Mouse (Mus musculus) forebrain, postnatal 0 days (tissue): ENCODE results near the gene Prl8a9. TPM values are rescaled to one million over a fixed set of nuclear protein-coding genes. Genes with fewer than 3 reads are reported as not detected.

Experiments used
- ATAC-seq: fragments of 200-750 bp; cut with Nextera tagmentation; 2 replicates; pipeline ENCODE4 v1.8.0; 2017; ENCODE audit warnings: mild to moderate bottlenecking, moderate library complexity
- DNase-seq: peaks from one replicate; pipeline ENCODE4 v3.0.0-alpha.2; 2015
- H3K27ac ChIP-seq: fragments of 300-500 bp; sonication (generic); 2 replicates; pipeline ENCODE4 v1.5.1; 2014; ENCODE audit warnings: low read depth, mild to moderate bottlenecking, antibody characterized with exemption, low read length, moderate library complexity, mixed read lengths
- H3K27me3 ChIP-seq: fragments of 300-500 bp; sonication (generic); 2 replicates; pipeline ENCODE4 v1.6.1; 2014; ENCODE audit warnings: mild to moderate bottlenecking, low read length, mixed read lengths; ENCODE audit not compliant: insufficient read depth
- H3K36me3 ChIP-seq: fragments of 300-500 bp; sonication (generic); 2 replicates; pipeline ENCODE4 v1.6.1; 2014; ENCODE audit warnings: mild to moderate bottlenecking, moderate library complexity; ENCODE audit not compliant: insufficient read depth
- H3K4me1 ChIP-seq: fragments of 300-500 bp; sonication (generic); 2 replicates; pipeline ENCODE4 v1.6.1; 2014; ENCODE audit warnings: antibody characterized with exemption; ENCODE audit not compliant: insufficient read depth
- H3K4me2 ChIP-seq: fragments of 300-500 bp; sonication (generic); 2 replicates; pipeline ENCODE4 v1.6.1; 2014; ENCODE audit warnings: low read depth, mild to moderate bottlenecking, moderate library complexity
- H3K4me3 ChIP-seq: fragments of 300-500 bp; sonication (generic); 2 replicates; pipeline ENCODE4 v1.5.1; 2014; ENCODE audit warnings: low read depth, low read length, mixed read lengths
- H3K9ac ChIP-seq: fragments of 300-500 bp; sonication (generic); 2 replicates; pipeline ENCODE4 v1.6.1; 2014; ENCODE audit warnings: mild to moderate bottlenecking
- H3K9me3 ChIP-seq: fragments of 300-500 bp; sonication (generic); 2 replicates; pipeline ENCODE4 v1.6.1; 2016; ENCODE audit warnings: low read length
- CTCF ChIP-seq: sonication (generic); IDR thresholded peaks from 2 replicates; pipeline ENCODE4 v1.5.1; 2016; ENCODE audit warnings: antibody characterized with exemption, control low read depth, low read depth
- WGBS: fragments of 180-500 bp; shearing (Covaris S2); extraction: QIAGEN DNeasy Blood & Tissue Kit; methylation state at CpG from one replicate; pipeline ENCODE4 v1.1.7; 2014; 5-methylcytosine and 5-hydroxymethylcytosine counted together
- polyA plus RNA-seq: library from polyadenylated mRNA; unstranded; fragments of >200 nt; fragmentation: Nextera tagmentation; extraction: Ambion mirVana; gene quantifications from 2 replicates; pipeline ENCODE4 v1.2.1, GENCODE M21; 2015
- total RNA-seq: library from RNA; depleted of rRNA; stranded (reverse); fragments of >200 nt; gene quantifications from 2 replicates; pipeline ENCODE4 v1.2.3, GENCODE M21; 2014; rRNA removed

Prl8a9 gene
- not detected in 2 replicates for total RNA-seq
- not detected in 2 replicates for polyA plus RNA-seq

DNA sequence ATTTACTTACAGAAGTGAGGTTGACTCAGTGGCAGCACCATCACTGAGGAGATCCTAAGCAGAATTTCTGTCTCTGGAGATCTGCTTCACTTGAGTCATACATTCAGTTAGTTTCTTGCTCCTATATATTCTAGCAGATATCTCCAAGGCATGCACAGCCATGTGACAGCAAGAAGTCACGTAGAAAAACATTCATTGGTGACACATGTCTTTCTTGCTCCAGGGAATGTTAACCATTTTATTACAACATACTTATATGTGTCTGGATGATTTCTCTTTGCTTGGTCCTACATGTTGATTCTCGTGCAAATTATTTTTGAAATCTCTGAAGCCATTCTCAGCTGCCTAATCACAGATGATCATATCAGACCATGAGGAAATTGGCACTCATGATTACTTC lies at the start of gene Prl8a9:
Gene Prl8a9 (minus strand): TSS at position 101 of the 400 bp plus-strand sequence.
- Histone ChIP-seq H3K9ac (no peak within 1 kb of the TSS), H3K27ac (no peak within 1 kb of the TSS), H3K36me3 (no peaks in the 10 kb centered on the region), H3K27me3 (no peaks in the 10 kb centered on the region), H3K9me3 (no peaks in the 10 kb centered on the region), H3K4me2 (no peak within 1 kb of the TSS), H3K4me1 (no peaks in the 10 kb centered on the region), H3K4me3 (no peak within 1 kb of the TSS)
- no peak for TF ChIP-seq CTCF
- ATAC-seq (no peak), DNase-seq (no peak)
- 88% methylated on average over 2 of the region's 2 CpGs for WGBS

DNA sequence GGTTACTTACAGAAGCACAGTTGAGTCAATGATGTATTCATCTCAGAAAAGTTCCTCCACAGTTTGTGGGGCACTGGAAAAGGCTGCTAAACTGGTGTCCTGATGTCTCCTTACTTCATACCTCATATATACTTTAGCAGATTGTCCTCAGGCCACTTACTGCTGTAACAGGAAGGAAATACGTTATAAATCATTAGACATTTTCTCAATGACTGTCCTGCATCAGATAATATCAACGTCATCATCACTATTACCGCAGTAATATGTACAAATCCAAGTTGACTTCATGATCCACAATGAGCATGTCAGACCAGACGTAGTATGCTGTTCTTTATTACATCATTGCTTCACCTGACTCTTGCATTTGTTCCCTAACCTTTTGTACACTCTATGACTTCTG lies 46.1 kb upstream of the Prl8a9 start, which contains the start of gene Prl7b1:
Gene Prl7b1 (minus strand): TSS at position 101 of the 400 bp plus-strand sequence.
- 86% methylated on average over 4 of the region's 4 CpGs for WGBS

DNA sequence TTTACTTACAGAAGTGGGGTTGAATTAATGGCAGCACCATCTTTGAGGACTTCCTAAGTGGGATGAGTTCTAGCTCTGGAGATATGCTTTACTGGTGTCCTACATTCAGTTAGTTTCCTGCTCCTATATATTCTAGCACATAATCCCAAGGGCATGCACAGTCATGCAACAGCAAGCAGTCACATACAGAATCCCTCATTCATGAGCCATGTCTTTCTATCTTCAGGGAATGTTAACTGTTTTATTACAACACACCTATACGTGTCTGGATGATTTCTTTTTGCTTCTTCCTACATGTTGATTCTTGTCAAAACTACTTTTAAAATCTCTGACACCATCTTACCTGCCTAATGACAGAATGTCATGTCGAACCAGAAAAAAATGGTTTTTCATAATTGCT lies 17.7 kb upstream of the Prl8a9 start, which contains the start of gene Prl8a1:
Gene Prl8a1 (minus strand): TSS at position 101 of the 400 bp plus-strand sequence.
- no peak within 1 kb of the TSS for H3K27ac ChIP-seq
- H3K27me3 ChIP-seq = no peaks in the 10 kb centered on the region
- H3K9ac ChIP-seq = no peak within 1 kb of the TSS
- ATAC-seq = no peak
- 88% methylated on average over 2 of the region's 2 CpGs for WGBS
- no peak within 1 kb of the TSS for H3K4me3 ChIP-seq
- no peak for TF ChIP-seq CTCF
- no peak within 1 kb of the TSS for H3K4me2 ChIP-seq
- no peak for DNase-seq
- H3K4me1 ChIP-seq = no peaks in the 10 kb centered on the region
- no peaks in the 10 kb centered on the region for H3K9me3 ChIP-seq
- no peaks in the 10 kb centered on the region for H3K36me3 ChIP-seq

More for the DNA sequence above, 46.1 kb upstream of the Prl8a9 start, which contains the start of gene Prl7b1:
- H3K27ac ChIP-seq = no peak within 1 kb of the TSS
- no peaks in the 10 kb centered on the region for H3K36me3 ChIP-seq
- TF ChIP-seq CTCF = no peak
- no peaks in the 10 kb centered on the region for H3K9me3 ChIP-seq
- no peaks in the 10 kb centered on the region for H3K27me3 ChIP-seq
- no peak within 1 kb of the TSS for H3K4me3 ChIP-seq
- H3K4me2 ChIP-seq = no peak within 1 kb of the TSS
- ATAC-seq (no peak), DNase-seq (no peak)
- no peak within 1 kb of the TSS for H3K9ac ChIP-seq
- H3K4me1 ChIP-seq = no peaks in the 10 kb centered on the region

DNA sequence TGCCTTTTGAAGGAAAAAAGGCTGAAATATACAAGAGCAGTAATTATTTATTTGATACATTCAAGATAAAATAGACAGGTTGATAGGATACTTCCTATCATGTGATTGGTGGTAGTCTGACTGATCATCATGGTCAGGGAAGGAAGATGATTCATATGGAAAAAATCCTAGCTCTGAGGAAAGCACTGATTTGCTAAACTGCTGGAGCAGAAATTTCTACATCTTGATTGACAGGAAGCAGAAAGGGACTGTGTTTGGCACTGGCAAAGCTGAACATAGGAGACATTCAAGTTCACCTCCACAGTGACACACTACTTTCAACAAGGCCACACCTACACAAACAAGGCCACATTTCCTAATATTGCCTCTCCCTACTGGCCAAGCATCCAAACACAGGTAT lies 11.1 kb downstream of the Prl8a9 start:
- no peaks in the 10 kb centered on the region for H3K36me3 ChIP-seq
- DNase-seq (no peak), ATAC-seq (no peak)
- TF ChIP-seq CTCF = no peak
- H3K9ac ChIP-seq = no peak overlapping the region
- no peak overlapping the region for H3K4me2 ChIP-seq
- no peaks in the 10 kb centered on the region for H3K27me3 ChIP-seq
- H3K9me3 ChIP-seq = no peaks in the 10 kb centered on the region
- H3K4me1 ChIP-seq = no peaks in the 10 kb centered on the region
- no peak overlapping the region for H3K4me3 ChIP-seq
- no peak overlapping the region for H3K27ac ChIP-seq

DNA sequence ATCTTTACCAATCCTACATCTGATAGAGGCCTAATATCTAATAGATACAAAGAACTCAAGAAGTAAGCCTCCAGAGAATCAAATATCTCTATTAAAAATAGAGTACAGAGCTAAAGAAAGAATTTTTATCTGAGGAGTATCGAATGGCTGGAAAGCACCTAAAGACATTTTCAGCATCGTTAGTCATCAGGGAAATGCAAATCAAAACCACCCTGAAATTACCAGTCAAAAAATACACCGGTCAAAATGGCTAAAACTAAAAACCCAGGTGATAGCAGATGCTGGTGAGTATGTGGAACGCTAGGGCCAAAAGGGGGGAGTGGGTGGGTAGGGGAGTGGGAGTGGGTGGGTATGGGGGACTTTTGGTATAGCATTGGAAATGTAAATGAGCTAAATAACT lies 41.2 kb downstream of the Prl8a9 start:
- no peak for ATAC-seq
- H3K27ac ChIP-seq = no peak overlapping the region
- H3K4me2 ChIP-seq = no peak overlapping the region
- no peak overlapping the region for H3K9ac ChIP-seq
- DNase-seq = no peak
- TF ChIP-seq CTCF = no peak
- WGBS = 83% methylated on average over 4 of the region's 4 CpGs
- no peaks in the 10 kb centered on the region for H3K9me3 ChIP-seq
- H3K27me3 ChIP-seq = no peaks in the 10 kb centered on the region
- no peaks in the 10 kb centered on the region for H3K36me3 ChIP-seq
- H3K4me3 ChIP-seq = no peak overlapping the region
- no peaks in the 10 kb centered on the region for H3K4me1 ChIP-seq

DNA sequence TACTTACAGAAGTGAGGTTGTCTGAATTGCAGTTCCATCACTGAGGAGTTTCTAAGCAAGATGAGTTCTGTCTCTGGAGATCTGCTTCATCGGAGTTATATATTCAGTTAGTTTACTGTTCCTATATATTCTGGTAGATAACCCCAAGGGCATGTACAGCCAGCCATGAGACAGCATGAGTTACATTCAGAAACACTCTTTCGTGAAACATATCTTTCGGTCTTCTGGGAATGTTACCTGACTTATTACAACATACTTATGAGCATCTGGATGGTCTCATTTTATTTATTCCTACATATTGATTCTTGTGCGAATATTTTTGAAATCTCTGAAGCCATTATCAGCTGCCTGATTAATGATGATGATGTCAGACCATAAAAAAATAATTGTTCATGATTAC lies 51.3 kb downstream of the Prl8a9 start, which contains the start of gene Prl8a8:
Gene Prl8a8 (minus strand): TSS at position 101 of the 400 bp plus-strand sequence.
- Histone ChIP-seq H3K27ac (no peak within 1 kb of the TSS), H3K36me3 (no peaks in the 10 kb centered on the region), H3K4me2 (no peak within 1 kb of the TSS), H3K4me3 (no peak within 1 kb of the TSS), H3K4me1 (no peaks in the 10 kb centered on the region), H3K27me3 (no peaks in the 10 kb centered on the region), H3K9me3 (no peaks in the 10 kb centered on the region), H3K9ac (no peak within 1 kb of the TSS)
- no peak for TF ChIP-seq CTCF
- no peak for ATAC-seq
- no peak for DNase-seq
- WGBS = 86% methylated on average over 4 of the region's 4 CpGs

Other genes starting within 250 kb of the Prl8a9 start
- not detected in 2 replicates for gene Prl8a2, start 218.9 kb downstream of the Prl8a9 start, total RNA-seq
- gene Prl8a2, start 218.9 kb downstream of the Prl8a9 start, polyA plus RNA-seq = not detected in 2 replicates
- not detected in 2 replicates for gene Prl2b1, start 173.8 kb downstream of the Prl8a9 start, total RNA-seq
- not detected in 2 replicates for gene Prl2b1, start 173.8 kb downstream of the Prl8a9 start, polyA plus RNA-seq
- gene Prl8a6, start 125.9 kb downstream of the Prl8a9 start, total RNA-seq = not detected in 2 replicates
- gene Prl8a6, start 125.9 kb downstream of the Prl8a9 start, polyA plus RNA-seq = not detected in 2 replicates
- gene Prl8a8, start 51.4 kb downstream of the Prl8a9 start, total RNA-seq = not detected in 2 replicates
- gene Prl8a8, start 51.4 kb downstream of the Prl8a9 start, polyA plus RNA-seq = not detected in 2 replicates
- not detected in 2 replicates for gene Prl8a1, start 17.6 kb upstream of the Prl8a9 start, total RNA-seq
- gene Prl8a1, start 17.6 kb upstream of the Prl8a9 start, polyA plus RNA-seq = not detected in 2 replicates
- gene Prl7b1, start 46.0 kb upstream of the Prl8a9 start, total RNA-seq = not detected in 2 replicates
- gene Prl7b1, start 46.0 kb upstream of the Prl8a9 start, polyA plus RNA-seq = not detected in 2 replicates
- gene Prl7a1, start 77.9 kb upstream of the Prl8a9 start, total RNA-seq = not detected in 2 replicates
- not detected in 2 replicates for gene Prl7a1, start 77.9 kb upstream of the Prl8a9 start, polyA plus RNA-seq
- gene Prl7a2, start 103.4 kb upstream of the Prl8a9 start, total RNA-seq = not detected in 2 replicates
- not detected in 2 replicates for gene Prl7a2, start 103.4 kb upstream of the Prl8a9 start, polyA plus RNA-seq
- gene Prl7d1, start 152.1 kb upstream of the Prl8a9 start, total RNA-seq = not detected in 2 replicates
- not detected in 2 replicates for gene Prl7d1, start 152.1 kb upstream of the Prl8a9 start, polyA plus RNA-seq
- gene Prl7c1, start 216.2 kb upstream of the Prl8a9 start, total RNA-seq = not detected in 2 replicates
- gene Prl7c1, start 216.2 kb upstream of the Prl8a9 start, polyA plus RNA-seq = not detected in 2 replicates
- not detected in 2 replicates for gene Prl2a1, start 237.0 kb upstream of the Prl8a9 start, total RNA-seq
- gene Prl2a1, start 237.0 kb upstream of the Prl8a9 start, polyA plus RNA-seq = not detected in 2 replicates